Mouse (Mus musculus) mouse trophoblast stem cell (cell line): ENCODE measurements around the gene Gmeb2.

ENCODE experiments used
- in situ Hi-C, 2 experiments: fragments of 300-500 bp; cut with MseI, MboI; formaldehyde crosslinking; loops; 2 replicates in 1 of 2; 3 replicates in 1 of 2; pipeline ENCODE4 v1.15.1; 2025

Gmeb2 gene

DNA sequence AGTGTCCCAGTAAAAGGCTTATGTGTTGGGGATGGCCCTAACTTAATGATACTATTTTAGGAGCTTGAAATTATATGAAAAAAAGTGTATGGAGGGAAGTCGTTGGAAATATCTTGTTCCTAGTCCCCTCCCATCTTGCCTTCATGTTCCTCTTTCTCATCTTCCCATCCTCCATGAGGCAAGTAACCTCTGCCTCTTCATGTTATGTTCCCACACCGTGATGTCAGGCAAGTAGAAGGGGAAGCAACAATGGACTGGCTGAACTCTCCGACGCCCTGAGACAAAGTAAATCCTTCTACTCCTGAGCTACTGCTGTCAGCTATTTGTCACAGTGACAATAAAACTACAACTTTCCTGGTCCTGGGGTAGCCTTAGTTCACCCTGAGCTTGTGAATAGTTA lies 13.2 kb downstream of the Gmeb2 start:
- in situ Hi-C loops: no loop called here

DNA sequence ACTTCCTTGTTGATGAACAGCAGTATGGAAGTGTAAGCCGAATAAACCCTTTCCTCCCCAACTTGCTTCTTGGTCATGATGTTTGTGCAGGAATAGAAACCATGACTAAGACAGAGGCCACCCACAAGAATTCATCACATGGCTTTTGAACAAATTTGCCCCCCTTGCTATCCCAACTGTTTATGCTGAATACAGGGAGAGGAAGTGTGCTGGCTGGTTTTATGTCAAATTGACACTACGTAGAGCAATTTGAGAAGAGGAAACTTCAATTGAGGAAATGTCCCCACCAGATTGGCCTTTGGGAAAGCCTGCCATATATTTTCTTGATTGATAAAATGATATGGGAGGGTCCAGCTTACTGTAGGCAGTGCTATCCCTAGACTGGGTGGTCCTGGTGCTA lies 14.0 kb downstream of the Gmeb2 start:
- in situ Hi-C loops: no loop called here

DNA sequence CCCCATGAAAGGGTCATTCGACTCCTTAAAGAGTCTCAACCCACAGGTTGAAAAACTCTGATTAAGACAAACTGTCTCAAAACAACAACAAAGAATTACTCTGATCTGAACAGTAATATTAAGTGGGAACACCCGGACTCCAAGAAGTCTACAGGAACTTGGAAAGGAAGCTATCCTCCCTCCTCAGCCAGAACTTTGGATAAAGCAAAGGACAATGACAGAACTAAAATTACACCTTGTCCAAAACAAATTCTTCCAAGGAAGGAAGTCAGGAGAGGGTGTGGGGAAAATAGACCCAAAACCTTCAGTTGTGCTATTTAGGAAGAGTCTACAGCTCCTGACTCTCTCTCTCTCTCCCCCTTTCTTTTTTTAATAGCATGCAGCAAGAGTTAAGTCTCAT lies 15.7 kb downstream of the Gmeb2 start:
- in situ Hi-C loops: no loop called here

DNA sequence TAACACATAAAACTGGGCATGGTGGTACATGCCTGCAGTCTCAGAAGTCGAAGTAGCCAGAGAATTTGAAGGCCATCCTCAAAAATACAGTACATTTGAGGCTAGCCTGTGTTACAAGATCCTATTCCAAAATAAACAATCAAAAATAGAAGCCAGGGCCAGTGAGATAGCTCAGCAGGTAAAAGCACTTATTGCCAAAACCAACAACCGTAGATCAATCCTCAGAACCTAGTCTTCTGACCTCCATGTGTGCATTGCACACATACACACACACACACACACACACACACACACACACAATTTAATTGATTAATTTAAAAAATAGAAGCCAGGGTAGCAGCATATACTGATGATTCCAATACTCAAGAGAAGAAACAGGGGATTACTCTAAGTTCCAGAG lies 21.0 kb downstream of the Gmeb2 start:
- in situ Hi-C loops: no loop called here

DNA sequence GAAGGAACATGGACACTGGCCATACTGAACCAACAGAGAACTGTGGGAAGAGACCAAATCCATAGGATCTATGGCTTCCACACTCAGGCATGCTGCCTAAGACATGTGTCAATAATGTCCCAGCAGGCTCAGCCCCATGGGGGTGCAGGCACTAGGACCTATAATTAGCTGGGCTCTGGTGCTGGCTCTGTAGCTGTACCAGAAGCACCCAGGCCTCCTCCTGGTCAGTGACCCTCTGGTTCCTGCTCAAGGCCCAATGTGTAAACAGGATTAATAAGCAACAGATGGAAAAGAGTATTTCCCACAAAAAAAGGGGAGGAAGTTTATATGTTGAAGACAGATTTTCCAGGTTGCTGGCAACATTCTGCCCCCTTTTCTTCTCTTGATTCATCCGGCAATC lies 34.6 kb downstream of the Gmeb2 start:
- in situ Hi-C loops: no loop called here

DNA sequence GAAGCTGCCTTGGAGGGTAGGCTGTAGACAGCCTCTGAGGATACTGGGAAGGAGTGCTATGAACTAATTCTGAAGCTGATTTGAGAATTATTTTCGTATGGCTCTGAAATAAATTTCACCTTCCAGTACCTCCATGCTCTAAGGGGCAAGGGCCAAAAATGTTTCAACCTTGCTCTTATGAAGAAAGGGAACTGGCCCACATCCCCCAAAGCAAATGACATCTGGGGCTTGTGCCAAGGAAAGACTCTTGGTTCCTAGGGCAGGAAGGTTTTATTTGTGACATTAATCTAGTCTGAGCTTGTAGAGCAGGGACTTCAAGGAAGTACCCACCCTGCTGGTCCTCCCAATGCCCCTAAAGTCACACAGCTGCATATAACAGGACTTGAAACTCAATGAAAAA lies 36.0 kb downstream of the Gmeb2 start:
- in situ Hi-C loops: no loop called here

DNA sequence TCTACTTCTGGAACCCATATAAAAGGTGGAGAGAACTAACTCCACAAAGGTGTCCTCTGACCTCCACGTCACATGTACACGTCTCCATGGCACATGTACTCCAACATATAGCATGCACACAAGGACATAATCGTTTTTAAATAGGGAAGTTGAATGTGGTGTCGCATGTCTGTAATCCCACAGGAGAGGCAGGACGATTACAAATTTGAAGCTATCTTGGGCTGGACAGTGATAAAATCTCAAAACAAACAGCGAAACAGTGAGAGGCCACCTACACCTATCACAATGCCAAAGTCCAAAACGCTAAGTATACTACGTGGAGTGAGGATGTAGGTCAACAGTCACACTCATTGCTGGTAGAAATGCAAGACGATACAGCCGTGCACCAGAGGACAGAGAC lies 38.6 kb downstream of the Gmeb2 start:
- in situ Hi-C loops: no loop called here

DNA sequence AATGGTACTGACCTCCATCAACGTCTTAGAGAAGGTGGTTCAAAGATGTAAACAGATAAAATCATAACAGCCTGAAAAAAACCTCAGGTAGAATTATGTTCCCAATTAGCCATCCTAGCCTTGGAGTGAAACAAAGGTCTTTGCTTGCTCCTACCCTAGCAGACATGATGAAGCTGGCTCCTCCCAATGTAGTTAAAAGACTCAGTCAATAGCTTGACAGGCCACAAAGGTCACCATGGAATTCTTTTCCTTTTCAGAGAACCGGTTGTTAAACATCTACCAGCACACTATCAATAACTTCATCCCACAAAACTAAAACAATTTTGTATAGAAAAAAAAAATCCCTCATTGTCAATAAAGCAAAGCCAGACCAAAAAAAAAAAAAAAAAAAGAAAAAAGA lies 42.8 kb downstream of the Gmeb2 start:
- in situ Hi-C loops: no loop called here

DNA sequence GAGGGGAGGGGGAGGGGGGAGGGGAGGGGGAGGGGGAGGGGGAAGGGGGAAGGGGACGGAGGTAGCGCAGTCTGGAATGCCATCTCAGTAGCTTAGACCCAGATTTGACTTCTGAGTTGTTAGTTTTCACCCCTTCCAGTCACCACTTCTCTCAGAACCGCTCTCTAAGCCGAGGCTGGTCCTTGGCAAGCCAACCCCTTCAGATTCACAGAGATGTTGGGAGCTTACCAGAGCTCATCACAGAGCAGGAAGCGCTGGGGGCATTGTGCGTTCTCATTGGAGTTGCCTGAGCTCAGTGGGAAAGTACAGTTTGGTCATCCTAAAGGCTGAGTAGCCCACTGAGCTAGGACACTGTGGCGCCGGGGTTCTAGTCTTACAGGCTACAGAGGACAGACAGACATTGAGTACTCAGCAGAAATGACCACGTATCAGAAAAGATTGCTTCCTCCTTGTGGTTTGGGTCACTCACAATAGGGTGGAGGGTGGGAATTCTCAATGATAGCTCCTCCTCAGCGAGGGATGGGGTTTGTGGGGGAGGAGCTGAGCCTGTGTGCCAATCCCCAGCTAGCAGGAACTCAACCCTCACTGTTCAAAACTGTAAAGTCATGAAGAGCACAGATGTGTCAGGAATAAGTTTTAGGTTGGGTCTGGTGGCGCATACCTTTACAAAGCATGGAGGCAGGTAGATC lies 44.0 kb downstream of the Gmeb2 start:
- in situ Hi-C loops: no loop called here

DNA sequence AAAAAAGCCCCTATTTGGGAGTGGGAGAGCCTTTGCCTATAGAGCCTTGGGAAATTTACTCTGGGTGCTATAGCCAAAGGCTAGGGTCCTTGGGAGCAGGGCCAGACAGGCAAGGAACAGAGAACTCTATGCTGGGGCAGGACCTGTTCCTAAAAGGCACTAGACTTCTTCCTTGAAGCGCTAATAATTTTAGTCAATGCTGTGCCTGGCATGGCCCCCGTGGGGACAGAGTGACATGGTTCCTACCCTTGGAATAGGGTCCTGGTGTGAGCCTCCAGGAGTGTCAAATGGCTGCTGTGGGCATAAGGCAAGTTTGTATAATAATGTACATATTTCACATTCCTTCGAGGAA lies 45.5 kb downstream of the Gmeb2 start:
- in situ Hi-C loops: no loop called here

DNA sequence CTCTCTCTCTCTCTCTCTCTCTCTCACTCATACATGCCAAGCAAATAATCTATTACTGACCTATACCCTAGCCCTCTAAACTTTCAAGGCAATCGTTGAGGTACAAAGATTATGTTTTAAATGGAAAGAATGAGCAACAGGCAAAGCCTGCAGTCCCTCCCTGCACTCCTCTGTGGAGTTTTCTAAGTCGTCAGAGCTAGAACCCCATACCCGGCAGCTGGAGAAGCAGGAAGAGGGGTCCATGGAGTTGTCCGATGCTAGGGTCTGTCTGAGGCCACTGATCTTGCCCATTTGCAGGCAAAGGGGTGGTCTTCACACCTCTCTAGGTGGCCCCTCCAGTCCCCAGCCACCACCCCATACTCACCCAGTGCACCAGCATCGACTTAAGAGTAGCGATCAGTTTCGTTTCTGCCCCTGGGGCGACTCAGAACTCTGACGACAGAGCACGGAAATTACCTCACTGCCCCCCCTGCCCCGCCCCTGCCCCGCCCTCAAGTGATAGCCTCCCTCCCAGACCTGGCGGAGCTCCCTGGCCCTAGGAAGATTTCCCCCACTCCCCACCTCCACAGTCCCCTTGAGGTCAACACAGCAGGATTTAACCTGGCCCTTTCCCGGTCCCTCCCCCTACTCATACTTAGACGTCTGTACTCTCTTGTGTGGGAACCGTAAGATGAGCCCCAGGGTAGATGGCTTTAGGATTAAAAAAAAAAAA lies 46.1 kb downstream of the Gmeb2 start, which contains the start of gene Helz2:
Helz2 (minus strand) TSS at position 426 of the 712 bp plus-strand sequence.
- in situ Hi-C loops: no loop called here

DNA sequence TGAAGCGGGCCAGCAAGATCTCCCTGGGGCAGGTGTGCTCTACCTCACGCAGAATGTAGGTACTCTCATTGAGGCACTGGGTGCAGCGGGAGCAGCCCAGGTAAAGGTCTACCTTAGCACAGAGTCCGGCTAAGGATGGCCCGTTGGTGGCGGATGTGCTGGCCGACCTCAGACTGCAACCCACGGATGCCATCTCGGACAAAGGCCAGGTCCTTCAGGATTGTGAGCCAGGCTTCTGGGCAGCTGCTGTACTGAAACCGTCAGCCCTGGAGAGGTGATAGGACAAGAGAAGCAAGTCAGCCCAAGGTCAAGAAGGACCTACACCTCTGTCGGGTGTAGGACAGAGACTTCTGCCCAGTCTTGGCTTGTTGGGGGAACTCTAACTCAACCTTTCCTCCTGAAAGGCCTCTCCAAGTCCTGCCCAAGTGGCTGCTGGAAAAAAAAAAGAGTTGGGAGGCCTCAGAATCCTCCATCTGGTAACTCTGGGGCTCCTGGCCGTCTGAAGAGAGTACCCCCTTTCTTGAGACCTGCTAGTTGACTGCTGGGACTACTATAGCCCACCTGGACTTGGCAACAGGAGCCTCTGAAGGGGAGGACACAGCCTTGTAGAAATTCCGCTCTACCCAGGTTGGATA lies 46.9 kb downstream of the Gmeb2 start:
- in situ Hi-C loops: no loop called here

DNA sequence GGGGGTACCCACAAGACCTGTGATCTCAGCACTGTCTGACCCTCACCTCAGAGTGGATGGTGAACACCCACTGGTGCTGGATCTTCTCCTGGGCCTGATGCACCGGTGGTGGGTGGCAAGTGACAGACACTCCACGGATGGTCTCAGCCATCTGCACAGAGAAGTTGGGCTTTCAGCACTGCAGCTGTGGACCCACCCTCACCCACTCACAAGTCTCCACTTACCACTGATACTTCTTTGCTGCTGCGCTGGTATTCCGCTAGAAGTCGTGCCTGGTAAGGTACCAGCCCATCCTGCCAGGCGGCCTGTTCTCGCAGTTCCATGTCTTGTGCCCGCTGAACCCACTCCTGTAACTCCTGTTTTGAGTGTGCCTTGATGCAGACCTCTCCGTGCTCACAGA lies 48.6 kb downstream of the Gmeb2 start:
- in situ Hi-C loops: no loop called here

DNA sequence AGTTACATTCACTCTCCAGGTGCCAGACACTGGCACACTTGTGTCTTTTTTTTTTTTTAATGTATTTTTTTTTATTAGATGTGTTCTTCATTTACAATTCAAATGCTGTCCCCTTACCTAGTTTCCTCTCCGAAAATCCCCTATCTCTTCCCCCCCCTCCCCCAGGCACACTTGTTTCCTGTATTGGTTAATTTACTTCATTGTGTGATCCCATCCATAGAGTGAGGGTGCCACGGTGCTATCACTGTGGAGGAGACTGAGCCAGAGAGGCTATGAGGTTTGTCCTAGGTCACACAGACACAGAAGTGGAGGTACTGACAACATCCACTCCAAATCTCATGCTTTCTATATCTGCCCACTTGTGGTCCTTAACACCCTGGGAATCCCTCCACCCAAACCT lies 49.0 kb downstream of the Gmeb2 start:
- in situ Hi-C loops: no loop called here

DNA sequence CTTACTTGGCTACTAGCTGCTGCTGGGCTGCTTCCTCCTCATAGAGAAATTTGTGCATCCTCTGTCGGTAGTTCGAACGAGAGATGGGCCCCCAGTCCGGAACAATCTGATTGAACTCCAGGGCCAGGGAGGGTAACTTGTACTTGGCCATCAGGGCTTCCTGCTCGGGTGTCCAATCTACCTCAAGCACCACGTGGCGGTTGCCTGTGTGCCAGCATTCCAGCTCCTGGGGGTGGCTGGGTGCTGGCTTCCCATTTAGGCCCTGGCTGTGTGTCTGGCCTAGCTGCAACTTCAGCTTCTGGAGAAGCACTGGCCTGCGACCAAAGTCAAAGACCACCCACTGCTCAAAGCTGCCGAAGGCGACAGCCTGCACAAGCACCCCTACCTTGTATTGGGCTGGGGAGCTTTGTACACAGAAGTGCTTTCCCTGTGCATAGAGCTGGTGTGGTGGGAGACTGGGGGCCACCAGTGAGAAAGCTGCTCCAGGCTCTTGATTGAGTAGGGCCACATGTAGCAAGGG lies 49.7 kb downstream of the Gmeb2 start:
- in situ Hi-C loops: no loop called here

DNA sequence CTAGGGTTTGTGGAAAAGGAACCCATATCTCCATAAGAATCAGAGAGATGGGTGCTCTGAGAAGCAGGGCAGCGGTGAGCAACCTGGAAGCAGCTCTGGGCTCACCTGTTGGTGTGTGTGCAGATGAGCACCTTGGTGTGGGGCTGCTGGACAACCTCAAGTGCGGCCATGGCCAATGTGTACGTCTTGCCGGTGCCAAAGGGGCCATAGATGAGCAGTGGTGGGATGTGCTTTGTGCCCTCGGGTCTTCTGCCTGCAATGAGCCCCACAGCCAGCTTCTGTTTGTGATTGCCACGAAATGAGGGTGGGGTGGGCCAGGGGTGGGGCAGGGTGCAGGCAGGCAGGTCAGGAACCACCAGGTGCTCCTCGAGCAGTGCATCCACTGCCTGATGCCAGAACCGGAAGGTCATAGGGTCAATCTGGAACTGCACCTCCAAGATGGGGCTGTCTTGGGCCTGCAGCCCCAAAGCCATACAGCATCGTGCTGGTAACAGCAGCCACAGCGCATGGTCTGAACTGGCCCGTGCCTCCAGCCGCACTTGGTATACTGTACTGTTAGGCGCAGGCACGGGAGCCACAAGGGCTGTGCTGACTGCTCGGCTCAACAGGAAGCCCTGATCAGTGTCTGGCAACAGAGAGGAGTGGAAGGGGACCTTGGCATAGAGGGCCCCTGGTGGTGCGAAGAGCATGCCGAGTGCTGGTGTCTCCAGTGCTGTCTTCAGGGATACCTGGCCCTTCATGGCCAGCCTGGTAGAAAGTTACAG lies 50.4 kb downstream of the Gmeb2 start:
- in situ Hi-C loops: no loop called here

DNA sequence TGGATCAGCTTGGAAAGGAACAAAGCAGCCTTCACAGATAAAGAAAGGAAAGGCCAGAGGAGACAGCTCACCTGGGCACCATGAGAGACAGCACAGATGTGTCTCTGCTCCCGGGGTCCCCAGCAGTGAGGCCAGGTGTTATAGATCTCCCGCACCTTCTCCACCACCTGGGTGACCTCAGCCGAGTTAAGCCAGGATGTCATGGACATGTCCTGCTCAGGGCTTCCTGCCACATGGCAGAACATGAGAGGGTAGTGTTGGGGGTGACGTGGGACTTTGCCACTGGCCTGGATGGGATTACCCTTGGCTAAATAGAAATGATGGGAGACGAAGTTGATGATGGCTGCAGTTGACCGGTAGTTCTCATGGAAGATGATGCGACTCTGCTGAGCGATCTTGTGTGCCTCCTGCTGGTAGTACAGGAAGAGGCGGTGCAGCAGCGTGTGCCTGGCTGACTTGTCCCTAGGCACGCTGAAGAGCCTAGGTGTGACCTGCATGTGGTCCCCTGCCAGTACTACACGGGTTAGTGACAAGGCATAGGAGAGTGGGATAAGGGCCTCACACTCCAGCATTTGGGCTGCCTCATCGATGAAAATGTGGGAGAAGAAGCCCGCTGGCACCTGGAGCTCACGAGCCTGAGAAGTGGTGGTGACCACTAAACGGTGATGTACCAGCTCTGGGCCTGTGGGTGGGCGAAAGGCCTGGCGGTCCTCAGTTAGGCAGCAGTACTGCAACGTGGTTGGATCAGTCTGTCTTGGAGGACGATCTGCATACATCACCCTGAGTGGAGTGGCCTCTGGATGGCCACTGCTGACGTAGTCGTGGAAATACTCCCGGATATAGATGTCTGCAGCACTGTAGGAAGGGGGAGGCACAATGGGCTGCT lies 51.9 kb downstream of the Gmeb2 start:
- in situ Hi-C loops: no loop called here

DNA sequence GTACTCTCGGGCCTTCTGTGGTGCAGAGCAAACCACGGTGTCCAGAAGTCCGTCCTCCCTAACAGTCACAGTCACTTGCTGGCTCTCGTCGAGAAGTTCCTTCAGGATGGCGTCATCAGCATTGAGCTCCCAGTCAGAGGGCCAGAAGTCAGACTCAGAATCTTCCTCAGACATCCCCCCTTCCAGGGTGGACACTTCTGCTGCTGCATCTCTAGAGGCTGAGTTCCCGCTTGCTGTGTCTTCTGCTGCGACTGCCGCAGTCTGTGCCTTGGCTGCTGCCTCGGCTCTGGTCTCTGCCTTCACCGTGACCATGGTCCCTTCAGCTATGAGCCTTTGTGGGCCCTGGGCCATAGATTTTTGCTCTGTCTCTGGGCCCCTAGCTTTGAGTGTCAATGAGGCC lies 53.2 kb downstream of the Gmeb2 start:
- in situ Hi-C loops: no loop called here

DNA sequence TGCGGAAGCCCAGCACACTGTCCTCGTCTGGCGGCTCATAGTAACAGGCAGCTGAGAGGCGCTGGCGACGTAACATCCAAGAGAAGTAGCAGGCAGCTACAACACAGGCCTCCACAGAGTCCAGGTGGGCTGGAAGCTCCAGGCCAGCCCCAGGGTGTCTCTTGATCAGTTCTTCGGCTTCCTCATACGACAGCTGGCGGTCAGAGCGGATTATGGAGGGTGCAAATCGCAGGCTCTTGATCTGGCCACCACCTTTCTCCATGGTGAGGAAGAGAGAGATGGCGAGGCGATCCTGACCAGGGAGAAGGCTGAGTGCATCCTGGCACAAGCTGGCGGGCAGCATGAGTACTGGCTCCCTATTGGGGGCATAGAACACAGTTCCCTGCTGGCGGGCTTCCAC lies 54.4 kb downstream of the Gmeb2 start:
- in situ Hi-C loops: no loop called here

DNA sequence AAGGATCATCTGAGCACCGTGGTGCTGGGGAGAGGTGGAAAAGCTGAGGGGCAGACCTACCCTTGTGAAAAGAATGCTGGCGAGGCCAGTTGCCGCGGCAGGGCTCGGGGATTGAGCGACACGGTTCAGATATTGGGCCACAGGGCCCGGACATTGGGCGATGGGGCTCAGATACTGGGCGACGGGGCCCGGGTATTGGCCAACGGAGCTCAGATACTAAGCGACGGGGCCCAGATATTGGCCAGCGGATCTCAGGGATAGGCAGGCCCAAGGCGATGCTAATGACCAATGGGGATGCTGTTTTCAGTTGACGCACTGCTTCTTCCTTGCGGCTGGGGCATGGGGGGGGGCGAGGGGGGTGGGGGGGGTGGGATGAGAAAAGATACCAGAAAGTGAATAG lies 56.7 kb downstream of the Gmeb2 start:
- in situ Hi-C loops: no loop called here

DNA sequence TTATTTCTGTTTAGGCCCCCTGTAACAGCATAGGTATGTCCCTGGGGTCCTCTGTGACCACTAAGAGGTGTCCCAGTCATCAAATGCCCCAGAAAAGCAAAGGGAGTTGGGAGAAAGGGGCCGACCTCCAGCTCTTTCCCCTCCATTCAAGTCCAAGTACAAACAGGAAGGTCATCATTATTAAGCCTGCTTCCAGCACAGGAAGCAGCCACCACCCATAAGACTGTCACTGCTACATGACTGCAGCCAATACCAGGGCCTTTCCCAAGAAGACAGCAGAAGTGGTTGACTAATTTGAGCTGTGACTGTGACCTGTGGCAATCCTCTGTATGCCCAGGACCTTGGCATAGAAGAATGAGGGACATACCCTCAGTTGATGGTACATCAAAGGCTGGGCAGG lies 59.5 kb downstream of the Gmeb2 start:
- in situ Hi-C loops: no loop called here
